Mouse (Mus musculus): ENCODE data around the gene Greb1. TPM values are rescaled to one million over a fixed set of nuclear protein-coding genes. Genes with fewer than 3 reads are reported as not detected.

Gene Greb1
- polyA plus RNA-seq, 1 experiment from 2014 or later, result 0.59 TPM

- Histone ChIP-seq H3K9ac (ENCODE audit: low read length) (no peak overlapping the region), H3K27ac (replicated peaks in 1 of 2; ENCODE audit: control insufficient read depth in 1 of 2, insufficient read depth in 1 of 2, low read depth in 2 of 2, low read length in 2 of 2) (no peak overlapping the region), H3K4me1 (ENCODE audit: control insufficient read depth in 2 of 2, insufficient read depth in 2 of 2, low read length in 2 of 2) (no peaks in the 10 kb centered on the region), H3K4me2 (ENCODE audit: low read length) (no peak overlapping the region), H3K27me3 (ENCODE audit: control insufficient read depth, insufficient read depth, low read length) (no peaks in the 10 kb centered on the region), H3K9me3 (ENCODE audit: control insufficient read depth, low read length) (no peaks in the 10 kb centered on the region), H3K36me3 (ENCODE audit: control insufficient read depth, insufficient read depth, low read length) (no peaks in the 10 kb centered on the region), H3K4me3 (ENCODE audit: control insufficient read depth in 1 of 2, insufficient read depth in 1 of 2, low read depth in 1 of 2, low read length in 2 of 2) (no peak overlapping the region)
- WGBS, result 92% methylated on average over 10 of the region's 10 CpGs
- no peak for ATAC-seq (ENCODE audit: insufficient number of reproducible peaks, insufficient read depth, low FRiP score, low read depth)
Measured at GRCm38 (mm10) chr12:16672246-16672645, 128.4 kb downstream of the Greb1 start.

- Histone ChIP-seq H3K27ac (replicated peaks in 1 of 2; ENCODE audit: control insufficient read depth in 1 of 2, insufficient read depth in 1 of 2, low read depth in 2 of 2, low read length in 2 of 2) (no peak overlapping the region), H3K4me1 (ENCODE audit: control insufficient read depth in 2 of 2, insufficient read depth in 2 of 2, low read length in 2 of 2) (no peaks in the 10 kb centered on the region; a peak in 1 of 4 replicates), H3K4me3 (ENCODE audit: control insufficient read depth in 1 of 2, insufficient read depth in 1 of 2, low read depth in 1 of 2, low read length in 2 of 2) (no peak overlapping the region), H3K4me2 (ENCODE audit: low read length) (no peak overlapping the region), H3K9ac (ENCODE audit: low read length) (no peak overlapping the region), H3K27me3 (ENCODE audit: control insufficient read depth, insufficient read depth, low read length) (no peaks in the 10 kb centered on the region), H3K9me3 (ENCODE audit: control insufficient read depth, low read length) (no peaks in the 10 kb centered on the region), H3K36me3 (ENCODE audit: control insufficient read depth, insufficient read depth, low read length) (no peaks in the 10 kb centered on the region)
- 72% methylated on average over 3 of the region's 3 CpGs for WGBS
- ATAC-seq (ENCODE audit: insufficient number of reproducible peaks, insufficient read depth, low FRiP score, low read depth), result no peak
Measured at GRCm38 (mm10) chr12:16669176-16669575, 131.5 kb downstream of the Greb1 start.

GRCm38 (mm10) chr12:16665022-16665421 is 135.7 kb downstream of the Greb1 start:
- Histone ChIP-seq H3K4me1 (ENCODE audit: control insufficient read depth in 2 of 2, insufficient read depth in 2 of 2, low read length in 2 of 2) (no peaks in the 10 kb centered on the region; a peak in 1 of 4 replicates), H3K27ac (replicated peaks in 1 of 2; ENCODE audit: control insufficient read depth in 1 of 2, insufficient read depth in 1 of 2, low read depth in 2 of 2, low read length in 2 of 2) (no peak overlapping the region), H3K36me3 (ENCODE audit: control insufficient read depth, insufficient read depth, low read length) (no peaks in the 10 kb centered on the region), H3K4me2 (ENCODE audit: low read length) (no peak overlapping the region), H3K9me3 (ENCODE audit: control insufficient read depth, low read length) (no peaks in the 10 kb centered on the region), H3K27me3 (ENCODE audit: control insufficient read depth, insufficient read depth, low read length) (no peaks in the 10 kb centered on the region), H3K4me3 (ENCODE audit: control insufficient read depth in 1 of 2, insufficient read depth in 1 of 2, low read depth in 1 of 2, low read length in 2 of 2) (no peak overlapping the region), H3K9ac (ENCODE audit: low read length) (no peak overlapping the region)
- WGBS, result 16% methylated on average over 2 of the region's 2 CpGs
- no peak for ATAC-seq (ENCODE audit: insufficient number of reproducible peaks, insufficient read depth, low FRiP score, low read depth)

- Histone ChIP-seq H3K4me2 (ENCODE audit: low read length) (no peak overlapping the region), H3K27me3 (ENCODE audit: control insufficient read depth, insufficient read depth, low read length) (no peaks in the 10 kb centered on the region), H3K9me3 (ENCODE audit: control insufficient read depth, low read length) (no peaks in the 10 kb centered on the region), H3K4me1 (ENCODE audit: control insufficient read depth in 2 of 2, insufficient read depth in 2 of 2, low read length in 2 of 2) (no peaks in the 10 kb centered on the region; a peak in 1 of 4 replicates), H3K27ac (replicated peaks in 1 of 2; ENCODE audit: control insufficient read depth in 1 of 2, insufficient read depth in 1 of 2, low read depth in 2 of 2, low read length in 2 of 2) (no peak overlapping the region), H3K9ac (ENCODE audit: low read length) (no peak overlapping the region), H3K36me3 (ENCODE audit: control insufficient read depth, insufficient read depth, low read length) (no peaks in the 10 kb centered on the region), H3K4me3 (ENCODE audit: control insufficient read depth in 1 of 2, insufficient read depth in 1 of 2, low read depth in 1 of 2, low read length in 2 of 2) (no peak overlapping the region)
- no peak for ATAC-seq (ENCODE audit: insufficient number of reproducible peaks, insufficient read depth, low FRiP score, low read depth)
- 69% methylated on average over 6 of the region's 6 CpGs for WGBS
Measured at GRCm38 (mm10) chr12:16662955-16663585, 137.6 kb downstream of the Greb1 start.

- ATAC-seq (ENCODE audit: insufficient number of reproducible peaks, insufficient read depth, low FRiP score, low read depth), result no peak
- 47% methylated on average over 2 of the region's 2 CpGs for WGBS
- Histone ChIP-seq H3K9me3 (ENCODE audit: control insufficient read depth, low read length) (no peaks in the 10 kb centered on the region), H3K9ac (ENCODE audit: low read length) (no peak overlapping the region), H3K4me3 (ENCODE audit: control insufficient read depth in 1 of 2, insufficient read depth in 1 of 2, low read depth in 1 of 2, low read length in 2 of 2) (no peak overlapping the region), H3K4me1 (ENCODE audit: control insufficient read depth in 2 of 2, insufficient read depth in 2 of 2, low read length in 2 of 2) (no peaks in the 10 kb centered on the region; a peak in 1 of 4 replicates), H3K27me3 (ENCODE audit: control insufficient read depth, insufficient read depth, low read length) (peaks cover 3% of the 10 kb centered on the region; the same call in 1 of the 2 replicates), H3K27ac (replicated peaks in 1 of 2; ENCODE audit: control insufficient read depth in 1 of 2, insufficient read depth in 1 of 2, low read depth in 2 of 2, low read length in 2 of 2) (no peak overlapping the region), H3K4me2 (ENCODE audit: low read length) (no peak overlapping the region), H3K36me3 (ENCODE audit: control insufficient read depth, insufficient read depth, low read length) (no peaks in the 10 kb centered on the region)
Measured at GRCm38 (mm10) chr12:16661936-16662335, 138.8 kb downstream of the Greb1 start.

- no peak overlapping the region for H3K9ac ChIP-seq (ENCODE audit: low read length)
- no peak overlapping the region for H3K4me3 ChIP-seq (ENCODE audit: control insufficient read depth in 1 of 2, insufficient read depth in 1 of 2, low read depth in 1 of 2, low read length in 2 of 2)
- no peaks in the 10 kb centered on the region for H3K36me3 ChIP-seq (ENCODE audit: control insufficient read depth, insufficient read depth, low read length)
- no peaks in the 10 kb centered on the region; a peak in 1 of 4 replicates for H3K4me1 ChIP-seq (ENCODE audit: control insufficient read depth in 2 of 2, insufficient read depth in 2 of 2, low read length in 2 of 2)
- H3K9me3 ChIP-seq (ENCODE audit: control insufficient read depth, low read length), result no peaks in the 10 kb centered on the region
- WGBS, result 86% methylated on average over 10 of the region's 10 CpGs
- no peak for ATAC-seq (ENCODE audit: insufficient number of reproducible peaks, insufficient read depth, low FRiP score, low read depth)
- no peak overlapping the region for H3K27ac ChIP-seq (replicated peaks in 1 of 2; ENCODE audit: control insufficient read depth in 1 of 2, insufficient read depth in 1 of 2, low read depth in 2 of 2, low read length in 2 of 2)
- peaks cover 3% of the 10 kb centered on the region; the same call in 1 of the 2 replicates for H3K27me3 ChIP-seq (ENCODE audit: control insufficient read depth, insufficient read depth, low read length)
- no peak overlapping the region for H3K4me2 ChIP-seq (ENCODE audit: low read length)
Measured at GRCm38 (mm10) chr12:16661459-16661858, 139.2 kb downstream of the Greb1 start.

GRCm38 (mm10) chr12:16656906-16657875 is 143.5 kb downstream of the Greb1 start:
- no peaks in the 10 kb centered on the region for H3K4me1 ChIP-seq (ENCODE audit: control insufficient read depth in 2 of 2, insufficient read depth in 2 of 2, low read length in 2 of 2)
- H3K9ac ChIP-seq (ENCODE audit: low read length), result no peak overlapping the region
- no peak overlapping the region for H3K4me2 ChIP-seq (ENCODE audit: low read length)
- H3K9me3 ChIP-seq (ENCODE audit: control insufficient read depth, low read length), result no peaks in the 10 kb centered on the region
- H3K4me3 ChIP-seq (ENCODE audit: control insufficient read depth in 1 of 2, insufficient read depth in 1 of 2, low read depth in 1 of 2, low read length in 2 of 2), result no peak overlapping the region
- no peaks in the 10 kb centered on the region for H3K36me3 ChIP-seq (ENCODE audit: control insufficient read depth, insufficient read depth, low read length)
- ATAC-seq (ENCODE audit: insufficient number of reproducible peaks, insufficient read depth, low FRiP score, low read depth), result no peak
- 62% methylated on average over 5 of the region's 5 CpGs for WGBS
- no peak overlapping the region for H3K27ac ChIP-seq (replicated peaks in 1 of 2; ENCODE audit: control insufficient read depth in 1 of 2, insufficient read depth in 1 of 2, low read depth in 2 of 2, low read length in 2 of 2)
- peaks cover 31% of the 10 kb centered on the region for H3K27me3 ChIP-seq (ENCODE audit: control insufficient read depth, insufficient read depth, low read length)
